Mouse (Mus musculus) C2C12 (cell line): ENCODE data around the gene Prr15l.

Experiments used
- CTCF ChIP-seq: IDR thresholded peaks from one replicate; pipeline ENCODE4 v1.5.1; 2011; ENCODE audit not compliant: control insufficient read depth, insufficient read depth, insufficient read length
- MAX ChIP-seq: IDR thresholded peaks from one replicate; pipeline ENCODE4 v1.6.1; 2011; ENCODE audit warnings: mild to moderate bottlenecking, control low read depth

GRCm38 (mm10) chr11:96984903-96985302 is 57.0 kb downstream of the Prr15l start:
- no peak for TF ChIP-seq CTCF
- TF ChIP-seq MAX = no peak
